Mouse (Mus musculus): ENCODE measurements around the gene Rmi1.

GRCm38 (mm10) chr13:58388379-58388778 is 13.7 kb upstream of the Rmi1 start:
- TF ChIP-seq CTCF (IDR thresholded peaks at IDR 0.05; ENCODE audit: low read depth, low read length) (no peak), POLR2A (IDR thresholded peaks at IDR 0.05; ENCODE audit: extremely low read depth, insufficient read depth, low read length) (no peak)
